Mouse (Mus musculus): Measurements from ENCODE around the gene Acy3. TPM values are rescaled to one million over a fixed set of nuclear protein-coding genes. Genes with fewer than 3 reads are reported as not detected.
"Not testable (repeated sequence)": the region's sequence is repeated elsewhere in the genome, so short reads cannot be mapped to it uniquely, and the experiment has no call there.

Acy3 gene
- polyA plus RNA-seq, 1 experiment from 2014 or later: 5.9 TPM

- H3K4me1 ChIP-seq; H3K27me3 ChIP-seq; H3K27ac ChIP-seq; H3K9ac ChIP-seq; H3K36me3 ChIP-seq; ATAC-seq (ENCODE audit: insufficient number of reproducible peaks, low FRiP score, low TSS enrichment, low read depth); H3K4me2 ChIP-seq; H3K9me3 ChIP-seq; H3K4me3 ChIP-seq: not testable (repeated sequence)
- WGBS: 78% methylated on average over 5 of the region's 5 CpGs
These were observed 28.9 kb upstream of the Acy3 start for GRCm38 (mm10) chr19:3957296-3958036.

- WGBS: 59% methylated on average over 4 of the region's 4 CpGs
- H3K9me3 ChIP-seq: no peaks in the 10 kb centered on the region
- ATAC-seq (ENCODE audit: insufficient number of reproducible peaks, low FRiP score, low TSS enrichment, low read depth): no peak
- no peaks in the 10 kb centered on the region for H3K36me3 ChIP-seq
- no peak within 1 kb of the TSS for H3K4me2 ChIP-seq
- H3K9ac ChIP-seq: no peak within 1 kb of the TSS
- no peaks in the 10 kb centered on the region for H3K27me3 ChIP-seq
- H3K4me3 ChIP-seq: no peak within 1 kb of the TSS
- H3K27ac ChIP-seq: no peak within 1 kb of the TSS
- H3K4me1 ChIP-seq: peaks cover 4% of the 10 kb centered on the region
These were observed 27.9 kb upstream of the Acy3 start, which contains the start of gene Aldh3b3 for GRCm38 (mm10) chr19:3958470-3958869. Aldh3b3 (plus strand) TSS chr19:3958645.

GRCm38 (mm10) chr19:3959030-3959429, 27.3 kb upstream of the Acy3 start:
- Histone ChIP-seq H3K4me1 (peaks cover 4% of the 10 kb centered on the region), H3K9ac (no peak overlapping the region), H3K27me3 (no peaks in the 10 kb centered on the region), H3K4me3 (no peak overlapping the region), H3K36me3 (no peaks in the 10 kb centered on the region), H3K4me2 (no peak overlapping the region), H3K27ac (no peak overlapping the region), H3K9me3 (no peaks in the 10 kb centered on the region)
- no peak for ATAC-seq (ENCODE audit: insufficient number of reproducible peaks, low FRiP score, low TSS enrichment, low read depth)

GRCm38 (mm10) chr19:3960211-3960610, 26.2 kb upstream of the Acy3 start:
- Histone ChIP-seq H3K27me3 (no peaks in the 10 kb centered on the region), H3K9me3 (no peaks in the 10 kb centered on the region), H3K4me2 (no peak overlapping the region), H3K9ac (no peak overlapping the region), H3K4me3 (no peak overlapping the region), H3K36me3 (no peaks in the 10 kb centered on the region), H3K27ac (no peak overlapping the region), H3K4me1 (peaks cover 4% of the 10 kb centered on the region)
- ATAC-seq (ENCODE audit: insufficient number of reproducible peaks, low FRiP score, low TSS enrichment, low read depth): no peak
- WGBS: 58% methylated on average over 5 of the region's 5 CpGs

GRCm38 (mm10) chr19:3961805-3962204, 24.6 kb upstream of the Acy3 start:
- H3K27ac ChIP-seq; H3K9ac ChIP-seq; H3K9me3 ChIP-seq; H3K36me3 ChIP-seq; H3K4me3 ChIP-seq; H3K4me2 ChIP-seq; H3K27me3 ChIP-seq; ATAC-seq (ENCODE audit: insufficient number of reproducible peaks, low FRiP score, low TSS enrichment, low read depth); H3K4me1 ChIP-seq: not testable (repeated sequence)
- 79% methylated on average over 6 of the region's 6 CpGs for WGBS

- H3K9me3 ChIP-seq: no peaks in the 10 kb centered on the region
- no peak overlapping the region for H3K4me3 ChIP-seq
- no peak overlapping the region for H3K4me2 ChIP-seq
- no peaks in the 10 kb centered on the region for H3K27me3 ChIP-seq
- no peak for ATAC-seq (ENCODE audit: insufficient number of reproducible peaks, low FRiP score, low TSS enrichment, low read depth)
- H3K27ac ChIP-seq: no peak overlapping the region
- H3K36me3 ChIP-seq: no peaks in the 10 kb centered on the region
- H3K9ac ChIP-seq: no peak overlapping the region
- 21% methylated on average over 2 of the region's 2 CpGs for WGBS
- peaks cover 4% of the 10 kb centered on the region for H3K4me1 ChIP-seq
These were observed 23.9 kb upstream of the Acy3 start for GRCm38 (mm10) chr19:3962469-3962868.

GRCm38 (mm10) chr19:3964030-3964429, 22.3 kb upstream of the Acy3 start:
- no peak overlapping the region for H3K4me2 ChIP-seq
- no peaks in the 10 kb centered on the region for H3K9me3 ChIP-seq
- peaks cover under 1% of the 10 kb centered on the region for H3K4me1 ChIP-seq
- no peak overlapping the region for H3K4me3 ChIP-seq
- no peak overlapping the region for H3K27ac ChIP-seq
- H3K9ac ChIP-seq: no peak overlapping the region
- no peak for ATAC-seq (ENCODE audit: insufficient number of reproducible peaks, low FRiP score, low TSS enrichment, low read depth)
- 66% methylated on average over 4 of the region's 4 CpGs for WGBS
- H3K36me3 ChIP-seq: no peaks in the 10 kb centered on the region
- no peaks in the 10 kb centered on the region for H3K27me3 ChIP-seq

GRCm38 (mm10) chr19:3966330-3967075, 19.9 kb upstream of the Acy3 start:
- H3K9me3 ChIP-seq: no peaks in the 10 kb centered on the region
- no peak overlapping the region for H3K9ac ChIP-seq
- no peaks in the 10 kb centered on the region for H3K27me3 ChIP-seq
- H3K4me1 ChIP-seq: 0 out of 2 replicates have a peak, but pooled peaks cover 4% of the 10 kb centered on the region
- no peak overlapping the region for H3K4me3 ChIP-seq
- ATAC-seq (ENCODE audit: insufficient number of reproducible peaks, low FRiP score, low TSS enrichment, low read depth): no peak
- H3K27ac ChIP-seq: no peak overlapping the region
- no peak overlapping the region for H3K4me2 ChIP-seq
- H3K36me3 ChIP-seq: no peaks in the 10 kb centered on the region
- 68% methylated on average over 11 of the region's 11 CpGs for WGBS

- no peaks in the 10 kb centered on the region for H3K36me3 ChIP-seq
- WGBS: 55% methylated on average over 3 of the region's 3 CpGs
These were observed 19.1 kb upstream of the Acy3 start for GRCm38 (mm10) chr19:3967258-3967657.

GRCm38 (mm10) chr19:3972229-3972628, 14.1 kb upstream of the Acy3 start, which contains the start of gene Aldh3b2:
Aldh3b2 (plus strand) TSS chr19:3972328.
- 24% methylated on average over 9 of the region's 9 CpGs for WGBS
- Histone ChIP-seq H3K4me1 (peaks cover 19% of the 10 kb centered on the region), H3K4me3 (no peak within 1 kb of the TSS), H3K4me2 (no peak within 1 kb of the TSS), H3K27me3 (no peaks in the 10 kb centered on the region), H3K36me3 (no peaks in the 10 kb centered on the region), H3K9ac (0 out of 2 replicates have a peak within 1 kb of the TSS, but pooled peaks have one; percentile 1), H3K9me3 (no peaks in the 10 kb centered on the region), H3K27ac (peak within 1 kb of the TSS; percentile 35)
- peak; percentile 51 for ATAC-seq (ENCODE audit: insufficient number of reproducible peaks, low FRiP score, low TSS enrichment, low read depth)

More at GRCm38 (mm10) chr19:3967258-3967657, 19.1 kb upstream of the Acy3 start:
- H3K4me1 ChIP-seq: peaks cover 6% of the 10 kb centered on the region
- H3K27me3 ChIP-seq: no peaks in the 10 kb centered on the region
- H3K9ac ChIP-seq: no peak overlapping the region
- H3K27ac ChIP-seq: no peak overlapping the region
- H3K4me2 ChIP-seq: no peak overlapping the region
- no peak overlapping the region for H3K4me3 ChIP-seq
- ATAC-seq (ENCODE audit: insufficient number of reproducible peaks, low FRiP score, low TSS enrichment, low read depth): no peak
- no peaks in the 10 kb centered on the region for H3K9me3 ChIP-seq

- not testable (repeated sequence) for ATAC-seq (ENCODE audit: insufficient number of reproducible peaks, low FRiP score, low TSS enrichment, low read depth); H3K4me3 ChIP-seq; H3K9me3 ChIP-seq; H3K9ac ChIP-seq; H3K4me2 ChIP-seq; H3K36me3 ChIP-seq; H3K27me3 ChIP-seq; H3K27ac ChIP-seq
- peaks cover 18% of the 10 kb centered on the region for H3K4me1 ChIP-seq
- 69% methylated on average over 6 of the region's 6 CpGs for WGBS
These were observed 11.8 kb upstream of the Acy3 start for GRCm38 (mm10) chr19:3974608-3975007.

GRCm38 (mm10) chr19:3975866-3976265, 10.5 kb upstream of the Acy3 start:
- Histone ChIP-seq H3K4me1 (peaks cover 18% of the 10 kb centered on the region), H3K4me2 (no peak overlapping the region), H3K36me3 (no peaks in the 10 kb centered on the region), H3K4me3 (no peak overlapping the region), H3K27ac (no peak overlapping the region), H3K9ac (no peak overlapping the region), H3K27me3 (0 out of 2 replicates have a peak, but pooled peaks cover 2% of the 10 kb centered on the region), H3K9me3 (no peaks in the 10 kb centered on the region)
- no peak for ATAC-seq (ENCODE audit: insufficient number of reproducible peaks, low FRiP score, low TSS enrichment, low read depth)
- 69% methylated on average over 2 of the region's 2 CpGs for WGBS

All from limb, embryonic 15.5 days (tissue).